Mouse (Mus musculus): ENCODE data around the gene Pip4p1. TPM values are rescaled to one million over a fixed set of nuclear protein-coding genes. Genes with fewer than 3 reads are reported as not detected.
A peak's percentile ranks its signal among the peaks of the same experiment; 100 is the strongest.
"Not testable (repeated sequence)": the region's sequence is repeated elsewhere in the genome, so short reads cannot be mapped to it uniquely, and the experiment has no call there.

Pip4p1 gene
- polyA plus RNA-seq, 1 experiment from 2014 or later, result 85.3 TPM

DNA sequence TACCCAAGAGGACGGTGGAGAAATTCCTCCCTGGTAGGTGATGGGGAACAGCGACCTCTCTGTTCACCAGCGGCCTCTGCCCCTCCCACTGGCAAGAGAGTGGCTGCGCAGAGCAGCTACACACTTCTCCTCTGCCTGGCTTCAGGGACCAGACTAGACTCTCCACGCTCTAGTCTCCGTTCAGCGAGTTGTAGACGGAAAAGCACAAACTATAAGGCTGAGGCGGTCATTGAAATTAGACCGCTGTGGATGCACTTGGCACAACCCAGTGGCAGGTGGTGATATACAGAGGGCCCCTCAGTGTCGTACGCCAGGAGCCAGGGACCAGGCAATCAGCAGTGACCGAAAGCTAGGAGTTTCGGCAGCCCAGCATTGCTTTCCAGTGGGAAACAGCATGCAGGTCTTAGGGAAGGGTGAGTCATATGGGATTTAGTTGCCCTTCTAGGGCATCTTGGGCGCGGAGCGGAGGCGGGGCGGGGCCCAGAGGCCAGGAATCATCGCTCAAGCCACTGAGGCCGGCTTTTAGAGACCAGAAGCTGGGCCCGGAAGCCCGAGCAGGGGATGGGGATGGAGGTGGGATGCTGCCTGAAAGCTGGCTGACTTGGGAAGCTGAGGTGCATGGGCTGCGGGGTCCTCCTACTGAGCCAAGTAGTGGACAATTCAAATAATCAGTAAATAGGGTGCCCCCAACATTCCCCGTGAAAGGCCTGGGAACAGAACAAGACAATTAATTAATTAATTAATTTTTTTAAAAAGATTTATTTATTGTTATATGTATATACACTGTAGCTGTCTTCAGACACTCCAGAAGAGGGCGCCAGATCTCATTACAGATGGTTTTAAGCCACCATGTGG, 26.5 kb downstream of the Pip4p1 start:
- Histone ChIP-seq H3K27ac (no peak overlapping the region), H3K36me3 (no peaks in the 10 kb centered on the region), H3K4me1 (replicated peaks) (peaks cover 9% of the 10 kb centered on the region), H3K4me3 (replicated peaks) (peak overlapping the region; percentile 43), H3K9me3 (no peaks in the 10 kb centered on the region), H3K27me3 (no peaks in the 10 kb centered on the region), H3K4me2 (replicated peaks) (peak overlapping the region; percentile 62), H3K9ac (replicated peaks) (peak overlapping the region; percentile 50)
- peak; percentile 90 for ATAC-seq
- 3% methylated on average over 26 of the region's 26 CpGs for WGBS

DNA sequence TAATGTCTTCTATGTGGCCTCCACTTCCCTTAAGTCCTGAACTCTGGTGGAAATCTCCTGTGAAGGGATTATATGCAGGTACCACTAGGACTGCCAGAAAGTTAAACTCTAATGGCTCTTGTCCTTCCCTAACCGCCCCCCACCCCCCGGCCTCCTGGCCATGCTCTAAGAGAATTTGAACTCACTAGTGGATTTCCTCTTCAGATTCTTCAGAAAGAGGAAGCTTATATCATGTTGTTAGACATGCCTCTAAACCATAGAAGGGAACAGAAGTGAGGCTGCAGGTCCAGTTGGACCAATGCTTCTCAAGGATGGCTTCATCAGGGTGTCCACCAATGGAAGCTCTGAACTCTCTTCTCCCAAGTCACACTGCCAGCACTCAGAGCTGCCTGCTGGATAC, 32.7 kb downstream of the Pip4p1 start:
- ATAC-seq; H3K4me2 ChIP-seq (replicated peaks); H3K9ac ChIP-seq (replicated peaks); H3K27ac ChIP-seq; H3K9me3 ChIP-seq; H3K4me3 ChIP-seq (replicated peaks); H3K36me3 ChIP-seq: not testable (repeated sequence)
- WGBS, result 96% methylated on average over 2 of the region's 2 CpGs
- Histone ChIP-seq H3K4me1 (replicated peaks) (peaks cover 14% of the 10 kb centered on the region), H3K27me3 (peaks cover 12% of the 10 kb centered on the region; the same call in 1 of the 2 replicates)

DNA sequence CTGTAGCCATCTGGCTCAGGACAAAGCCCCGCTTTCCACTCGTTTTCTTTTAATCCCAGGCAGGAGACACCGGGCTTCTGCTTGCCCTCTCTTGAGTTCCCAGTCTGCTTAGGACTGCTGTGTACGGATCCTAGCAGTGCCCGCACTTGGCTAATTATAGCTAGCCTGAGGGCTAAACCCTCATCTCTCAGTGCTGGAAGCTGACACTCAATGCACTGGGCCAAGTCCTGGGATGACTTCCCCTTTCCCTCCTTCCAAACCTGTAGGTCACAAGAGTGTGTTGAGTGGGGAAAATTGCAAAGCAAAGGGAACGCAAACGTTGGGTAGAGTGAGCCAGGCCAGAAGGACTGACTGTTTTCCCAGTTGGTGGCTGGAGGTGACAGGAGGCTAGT, 33.3 kb downstream of the Pip4p1 start, which contains the start of gene Klhl33:
Gene Klhl33 (minus strand): TSS at position 134 of the 392 bp plus-strand sequence.
- 44% methylated on average over 7 of the region's 7 CpGs for WGBS
- Histone ChIP-seq H3K36me3 (no peaks in the 10 kb centered on the region), H3K4me3 (replicated peaks) (peak within 1 kb of the TSS; percentile 52), H3K4me1 (replicated peaks) (peaks cover 14% of the 10 kb centered on the region), H3K27me3 (peaks cover 12% of the 10 kb centered on the region; the same call in 1 of the 2 replicates), H3K9ac (replicated peaks) (peak within 1 kb of the TSS; percentile 78), H3K27ac (peak within 1 kb of the TSS; percentile 3; the same call in 1 of the 2 replicates), H3K4me2 (replicated peaks) (peak within 1 kb of the TSS; percentile 90), H3K9me3 (no peaks in the 10 kb centered on the region)
- peak; percentile 37 for ATAC-seq

DNA sequence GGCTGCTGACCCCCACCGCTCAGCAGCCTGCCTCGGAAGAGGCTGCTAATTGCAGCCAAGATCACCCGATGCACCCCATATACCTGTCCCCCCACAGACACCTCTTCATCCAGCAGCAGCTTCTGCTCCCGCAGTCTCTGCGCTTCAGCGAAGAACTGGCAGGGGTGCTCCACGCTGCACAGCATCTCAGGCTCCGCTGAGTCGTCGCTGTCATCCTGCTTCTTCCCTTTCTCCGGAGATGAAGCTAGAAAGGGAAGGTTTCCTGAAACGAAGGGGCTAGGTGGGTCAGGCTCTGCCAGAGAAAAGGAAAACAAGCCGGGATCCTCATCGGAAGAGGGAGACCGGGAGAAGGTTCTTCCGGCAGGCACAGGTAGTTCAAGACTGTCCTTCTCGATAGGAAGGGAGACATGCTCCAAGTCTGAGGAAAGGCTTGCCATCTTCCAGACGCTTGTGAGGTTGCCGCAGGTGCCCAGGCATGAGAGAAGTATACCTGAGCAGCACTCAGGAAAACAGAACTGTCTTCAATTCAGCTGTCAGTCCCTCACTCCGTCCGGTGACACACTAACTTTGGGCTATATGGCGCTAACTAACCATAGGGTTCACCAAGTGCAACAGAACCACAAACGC, 33.8 kb downstream of the Pip4p1 start:
- H3K27me3 ChIP-seq, result peaks cover 12% of the 10 kb centered on the region; the same call in 1 of the 2 replicates
- peak overlapping the region; percentile 90 for H3K4me2 ChIP-seq (replicated peaks)
- H3K36me3 ChIP-seq, result no peaks in the 10 kb centered on the region
- peak; percentile 83 for ATAC-seq
- H3K4me3 ChIP-seq (replicated peaks), result peak overlapping the region; percentile 52
- peak overlapping the region; percentile 78 for H3K9ac ChIP-seq (replicated peaks)
- H3K4me1 ChIP-seq (replicated peaks), result peaks cover 14% of the 10 kb centered on the region
- 17% methylated on average over 23 of the region's 23 CpGs for WGBS
- no peaks in the 10 kb centered on the region for H3K9me3 ChIP-seq
- peak overlapping the region; percentile 3; the same call in 1 of the 2 replicates for H3K27ac ChIP-seq

DNA sequence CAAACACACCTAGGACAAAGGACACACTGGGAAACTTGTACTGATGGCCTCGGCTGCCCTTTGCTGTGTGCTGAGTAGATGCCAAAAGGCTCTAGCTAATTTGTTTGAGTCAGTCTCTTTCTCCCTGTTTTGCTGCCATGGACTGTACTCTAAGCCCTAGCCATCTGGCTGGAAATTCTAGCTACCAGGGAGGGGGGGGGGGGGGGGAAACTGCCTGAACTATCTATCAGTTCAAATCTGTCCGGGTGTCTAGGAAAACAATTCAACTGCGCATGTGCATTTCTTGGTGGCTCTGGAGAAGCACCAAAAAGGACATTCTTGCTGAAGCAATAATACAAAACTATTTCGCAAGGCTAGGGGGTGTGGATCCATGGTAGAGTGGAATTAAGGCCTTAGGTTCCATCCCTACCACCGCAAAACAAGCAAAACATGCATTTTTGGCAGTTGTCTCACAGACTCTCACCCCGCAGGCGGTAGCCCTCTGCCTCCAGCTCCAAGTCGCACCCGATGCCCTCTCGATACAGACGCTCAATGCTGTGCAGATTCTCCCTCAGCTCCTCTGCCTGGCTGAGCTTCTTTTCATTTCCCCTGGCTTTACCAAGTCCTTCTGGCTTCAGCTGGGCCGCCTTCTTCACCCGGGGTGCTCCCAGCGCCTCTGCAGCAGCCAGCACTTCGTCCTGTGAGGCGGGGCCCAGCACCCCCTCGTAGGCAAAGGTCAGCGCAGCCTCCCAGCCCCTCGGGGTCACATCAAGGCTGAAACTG, 34.5 kb downstream of the Pip4p1 start:
- Histone ChIP-seq H3K4me1 (replicated peaks) (peaks cover 14% of the 10 kb centered on the region), H3K9me3 (no peaks in the 10 kb centered on the region), H3K27me3 (peaks cover 12% of the 10 kb centered on the region; the same call in 1 of the 2 replicates), H3K27ac (peak overlapping the region; percentile 3; the same call in 1 of the 2 replicates), H3K36me3 (no peaks in the 10 kb centered on the region), H3K9ac (replicated peaks) (peak overlapping the region; percentile 78), H3K4me2 (replicated peaks) (peak overlapping the region; percentile 90), H3K4me3 (replicated peaks) (peak overlapping the region; percentile 52)
- 19% methylated on average over 19 of the region's 19 CpGs for WGBS
- peak; percentile 60 for ATAC-seq

DNA sequence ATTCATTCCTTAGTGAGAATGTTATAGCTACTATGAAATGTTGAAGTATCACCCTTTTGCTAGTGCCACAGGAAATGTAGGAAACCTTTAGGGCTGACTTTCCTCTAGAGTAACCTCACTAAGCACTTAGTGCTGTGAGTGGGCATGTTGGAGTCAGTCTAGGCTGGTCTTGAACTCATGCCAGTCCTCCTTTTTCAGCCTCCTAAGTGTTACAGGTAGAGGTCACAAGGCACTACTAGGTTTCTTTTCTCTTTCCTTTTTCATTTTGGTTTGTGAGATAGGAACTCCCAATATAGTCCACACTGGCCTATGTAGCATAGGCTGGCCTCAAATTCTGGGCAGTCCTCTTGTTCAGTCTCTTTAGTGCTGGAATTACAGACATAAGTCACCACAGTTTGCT, 35.2 kb downstream of the Pip4p1 start:
- H3K4me2 ChIP-seq (replicated peaks), result no peak overlapping the region
- H3K9ac ChIP-seq (replicated peaks), result no peak overlapping the region
- no peaks in the 10 kb centered on the region for H3K9me3 ChIP-seq
- H3K4me1 ChIP-seq (replicated peaks), result peaks cover 14% of the 10 kb centered on the region
- no peaks in the 10 kb centered on the region for H3K36me3 ChIP-seq
- H3K27ac ChIP-seq, result no peak overlapping the region
- H3K4me3 ChIP-seq (replicated peaks), result no peak overlapping the region
- no peak for ATAC-seq
- H3K27me3 ChIP-seq, result peaks cover 12% of the 10 kb centered on the region; the same call in 1 of the 2 replicates

DNA sequence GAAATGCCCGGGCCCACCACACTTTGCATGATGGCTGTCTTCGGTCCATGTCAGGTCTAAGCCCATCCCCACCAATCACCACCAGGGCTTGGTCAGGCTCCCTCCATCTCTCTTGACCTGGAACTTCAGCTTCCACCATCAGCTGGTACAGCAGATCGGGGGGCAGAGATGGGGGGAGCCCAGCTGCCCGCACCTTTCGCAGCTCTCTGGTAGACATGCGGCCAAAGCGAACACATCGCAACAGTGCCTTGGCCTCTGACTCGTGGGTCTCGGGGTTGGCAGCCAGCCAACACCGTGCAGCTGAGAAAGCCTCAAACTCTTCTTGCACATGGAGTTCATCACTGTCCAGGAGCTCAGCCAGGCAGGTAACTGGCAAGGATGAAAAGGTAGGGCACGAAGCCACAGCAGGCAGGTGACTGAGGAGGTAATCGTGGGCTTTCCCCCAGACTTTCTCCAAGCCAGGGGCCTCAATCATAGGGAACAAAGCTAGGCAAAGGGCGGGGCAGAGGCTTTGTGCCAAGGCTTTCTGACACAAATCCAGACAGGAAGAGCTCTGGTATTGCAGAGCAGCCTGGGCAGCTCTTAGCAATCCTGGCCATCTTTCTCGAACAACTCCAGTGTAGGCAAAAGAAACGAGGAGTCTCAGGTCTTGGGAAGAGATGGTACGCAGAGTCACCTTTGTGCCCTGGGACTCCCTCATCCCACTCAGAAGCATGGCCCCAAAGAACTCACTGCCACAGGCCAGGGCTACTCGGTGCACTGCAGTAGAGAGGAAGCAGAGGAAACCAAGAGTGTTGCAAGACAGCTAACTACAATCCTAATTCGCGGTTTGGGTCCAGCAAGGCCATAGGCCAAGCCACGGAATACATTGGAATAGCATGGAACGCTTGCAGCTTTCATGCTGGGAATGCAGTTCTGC, 37.9 kb downstream of the Pip4p1 start:
- H3K27ac ChIP-seq, result no peak overlapping the region
- H3K4me2 ChIP-seq (replicated peaks), result no peak overlapping the region
- no peak for ATAC-seq
- no peaks in the 10 kb centered on the region for H3K9me3 ChIP-seq
- peaks cover 12% of the 10 kb centered on the region; the same call in 1 of the 2 replicates for H3K27me3 ChIP-seq
- H3K36me3 ChIP-seq, result no peaks in the 10 kb centered on the region
- H3K4me3 ChIP-seq (replicated peaks), result no peak overlapping the region
- H3K4me1 ChIP-seq (replicated peaks), result peaks cover 14% of the 10 kb centered on the region
- 88% methylated on average over 22 of the region's 22 CpGs for WGBS
- H3K9ac ChIP-seq (replicated peaks), result no peak overlapping the region

DNA sequence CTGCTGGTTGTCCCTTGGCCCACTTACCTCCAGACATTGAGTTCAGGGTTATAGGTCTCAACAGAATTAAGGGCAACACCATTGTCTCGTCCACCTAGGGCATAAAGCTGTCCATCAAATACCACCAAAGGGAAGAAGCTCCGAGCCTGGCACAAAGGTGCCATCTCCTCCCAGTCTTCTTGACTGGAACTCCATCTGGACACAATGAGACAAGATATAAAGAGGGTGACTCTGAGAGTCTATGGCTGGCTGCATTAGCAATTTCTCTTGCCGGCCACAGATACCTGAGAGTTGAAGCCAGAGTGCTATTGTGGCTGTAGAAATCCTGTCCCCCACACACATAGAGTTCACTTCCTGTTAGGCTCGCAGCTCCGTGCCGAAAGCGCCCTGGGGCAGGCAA, 38.6 kb downstream of the Pip4p1 start:
- no peak overlapping the region for H3K9ac ChIP-seq (replicated peaks)
- ATAC-seq, result no peak
- WGBS, result 93% methylated on average over 7 of the region's 7 CpGs

DNA sequence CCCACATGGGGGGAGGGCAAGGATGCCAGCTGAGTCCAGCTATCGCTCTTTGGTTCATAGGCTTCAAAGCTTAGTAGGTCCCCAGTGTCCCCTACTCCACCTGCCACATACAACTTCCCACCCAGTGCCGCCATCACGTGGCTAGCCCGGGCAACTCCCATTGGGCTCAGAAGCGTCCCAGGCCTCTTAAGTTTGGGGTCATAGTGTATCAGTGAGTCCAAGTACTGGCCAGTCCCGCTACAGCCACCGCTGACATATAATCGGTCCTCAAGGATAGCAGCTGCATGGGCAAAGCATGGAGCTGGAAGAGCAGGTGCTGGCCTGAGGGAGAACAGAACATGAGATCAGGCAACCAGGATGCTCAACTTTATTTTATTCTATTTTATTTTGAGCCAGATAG, 39.0 kb downstream of the Pip4p1 start:
- WGBS, result 95% methylated on average over 8 of the region's 8 CpGs

More for the DNA sequence above, 38.6 kb downstream of the Pip4p1 start:
- Histone ChIP-seq H3K9me3 (no peaks in the 10 kb centered on the region), H3K4me1 (replicated peaks) (peaks cover 11% of the 10 kb centered on the region), H3K4me3 (replicated peaks) (no peak overlapping the region), H3K4me2 (replicated peaks) (no peak overlapping the region), H3K27ac (no peak overlapping the region), H3K27me3 (peaks cover 12% of the 10 kb centered on the region; the same call in 1 of the 2 replicates), H3K36me3 (no peaks in the 10 kb centered on the region)

DNA sequence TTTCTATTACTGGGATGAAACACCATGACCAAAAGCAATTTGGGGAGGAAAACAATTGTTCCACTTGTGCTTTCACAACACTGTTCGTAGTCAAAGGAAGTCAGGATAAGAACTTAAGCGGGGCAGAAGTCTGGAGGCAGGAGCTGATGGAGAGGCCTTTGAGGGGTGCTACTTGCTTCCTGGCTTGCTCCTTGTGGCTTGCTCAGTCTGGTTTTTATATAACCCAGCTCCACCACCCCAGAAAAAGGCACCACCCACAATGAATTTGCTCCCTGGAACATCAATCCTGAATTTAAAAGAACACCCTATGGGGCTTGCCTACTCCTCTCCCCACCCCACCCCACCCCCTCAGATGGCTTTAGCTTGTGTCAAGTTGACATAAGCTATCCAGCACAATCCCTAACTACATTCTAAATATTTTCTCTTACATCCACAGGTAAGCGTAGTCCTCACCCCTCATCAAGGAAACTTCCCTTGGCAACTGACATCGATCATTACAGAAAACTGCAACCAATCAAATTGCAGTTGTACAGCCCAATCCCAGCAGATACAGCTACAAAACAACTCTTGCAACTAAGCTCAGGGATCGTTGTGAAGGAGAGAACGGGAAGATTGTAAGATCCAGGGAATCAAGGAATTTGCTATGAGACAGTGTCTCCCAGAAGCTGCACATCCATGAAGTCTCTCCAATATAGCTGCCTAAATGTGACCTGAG, 54.3 kb downstream of the Pip4p1 start:
- no peak overlapping the region for H3K9ac ChIP-seq (replicated peaks)
- no peaks in the 10 kb centered on the region for H3K9me3 ChIP-seq
- no peak for ATAC-seq
- H3K4me2 ChIP-seq (replicated peaks), result no peak overlapping the region
- H3K27me3 ChIP-seq, result no peaks in the 10 kb centered on the region
- H3K4me3 ChIP-seq (replicated peaks), result no peak overlapping the region
- WGBS, result 87% methylated on average over 6 of the region's 6 CpGs
- H3K4me1 ChIP-seq (replicated peaks), result no peaks in the 10 kb centered on the region
- no peaks in the 10 kb centered on the region for H3K36me3 ChIP-seq
- no peak overlapping the region for H3K27ac ChIP-seq

More for the DNA sequence above, 39.0 kb downstream of the Pip4p1 start:
- H3K36me3 ChIP-seq, result no peaks in the 10 kb centered on the region
- H3K4me3 ChIP-seq (replicated peaks), result no peak overlapping the region
- no peak for ATAC-seq
- H3K9me3 ChIP-seq, result no peaks in the 10 kb centered on the region
- H3K9ac ChIP-seq (replicated peaks), result no peak overlapping the region
- H3K27ac ChIP-seq, result no peak overlapping the region
- peaks cover 12% of the 10 kb centered on the region; the same call in 1 of the 2 replicates for H3K27me3 ChIP-seq
- H3K4me2 ChIP-seq (replicated peaks), result no peak overlapping the region
- H3K4me1 ChIP-seq (replicated peaks), result peaks cover 6% of the 10 kb centered on the region
